Mouse (Mus musculus): ENCODE measurements at regions not wholly inside any gene's neighbourhood (a gene's known extent, or its start where the extent isn't known, plus 50 kb on each side); places are given as distances from the start of the nearest gene placed in this dataset.

GRCm38 (mm10) chr2:169156908-169157307 lies 201.5 kb upstream of the Zfp64 start:
- DNase-seq (ENCODE audit: low spot score in 2 of 2): no peak

GRCm38 (mm10) chr2:169154881-169155280 lies 199.5 kb upstream of the Zfp64 start:
- DNase-seq (ENCODE audit: low spot score in 2 of 2): no peak

- DNase-seq (ENCODE audit: low spot score in 2 of 2): peak in 1 of 2 experiments; percentile 13
Measured at GRCm38 (mm10) chr2:169147655-169148054, 192.3 kb upstream of the Zfp64 start.

GRCm38 (mm10) chr2:169142224-169142623 lies 186.8 kb upstream of the Zfp64 start:
- no peak for DNase-seq (ENCODE audit: low spot score in 2 of 2)

GRCm38 (mm10) chr2:169133855-169134254 lies 178.5 kb upstream of the Zfp64 start:
- DNase-seq (ENCODE audit: low spot score in 2 of 2): no peak

- peak; percentile 23 to 40 for DNase-seq (ENCODE audit: low spot score in 2 of 2)
Measured at GRCm38 (mm10) chr2:169125476-169125875, 170.1 kb upstream of the Zfp64 start.

- DNase-seq (ENCODE audit: low spot score in 2 of 2): no peak
Measured at GRCm38 (mm10) chr2:169122887-169123286, 167.5 kb upstream of the Zfp64 start.

- DNase-seq (ENCODE audit: low spot score in 2 of 2): no peak
Measured at GRCm38 (mm10) chr2:169116841-169117240, 161.5 kb upstream of the Zfp64 start.

- DNase-seq (ENCODE audit: low spot score in 2 of 2): no peak
Measured at GRCm38 (mm10) chr2:169109044-169109443, 153.7 kb upstream of the Zfp64 start.

GRCm38 (mm10) chr2:169108037-169108436 lies 152.7 kb upstream of the Zfp64 start:
- peak in 1 of 2 experiments; percentile 28 for DNase-seq (ENCODE audit: low spot score in 2 of 2)

- DNase-seq (ENCODE audit: low spot score in 2 of 2): no peak
Measured at GRCm38 (mm10) chr2:169101506-169102261, 146.3 kb upstream of the Zfp64 start.

- DNase-seq (ENCODE audit: low spot score in 2 of 2): no peak
Measured at GRCm38 (mm10) chr2:169100516-169100915, 145.1 kb upstream of the Zfp64 start.

- DNase-seq (ENCODE audit: low spot score in 2 of 2): no peak
Measured at GRCm38 (mm10) chr2:169099678-169100077, 144.3 kb upstream of the Zfp64 start.

- no peak for DNase-seq (ENCODE audit: low spot score in 2 of 2)
Measured at GRCm38 (mm10) chr2:169098591-169098990, 143.2 kb upstream of the Zfp64 start.

- no peak for DNase-seq (ENCODE audit: low spot score in 2 of 2)
Measured at GRCm38 (mm10) chr2:169094011-169094754, 138.8 kb upstream of the Zfp64 start.

GRCm38 (mm10) chr2:169090256-169090655 lies 134.9 kb upstream of the Zfp64 start:
- no peak for DNase-seq (ENCODE audit: low spot score in 2 of 2)

- DNase-seq (ENCODE audit: low spot score in 2 of 2): no peak
Measured at GRCm38 (mm10) chr2:169088870-169089484, 133.6 kb upstream of the Zfp64 start.

- DNase-seq (ENCODE audit: low spot score in 2 of 2): no peak
Measured at GRCm38 (mm10) chr2:169088301-169088700, 132.9 kb upstream of the Zfp64 start.

GRCm38 (mm10) chr2:169071267-169071666 lies 115.9 kb upstream of the Zfp64 start:
- no peak for DNase-seq (ENCODE audit: low spot score in 2 of 2)

GRCm38 (mm10) chr2:169065166-169065698 lies 109.8 kb upstream of the Zfp64 start:
- DNase-seq (ENCODE audit: low spot score in 2 of 2): no peak

- DNase-seq (ENCODE audit: low spot score in 2 of 2): peak; percentile 79 to 86
Measured at GRCm38 (mm10) chr2:169061520-169061919, 106.1 kb upstream of the Zfp64 start.

- DNase-seq (ENCODE audit: low spot score in 2 of 2): no peak
Measured at GRCm38 (mm10) chr2:169060495-169060894, 105.1 kb upstream of the Zfp64 start.

All from left cerebral cortex, adult 18-20 months (tissue).